Mouse (Mus musculus) CH12.LX (cell line): ENCODE results near the gene Kmo. TPM values are rescaled to one million over a fixed set of nuclear protein-coding genes. Genes with fewer than 3 reads are reported as not detected.

Experiments used
- DNase-seq: peaks from one replicate; pipeline ENCODE4 v3.0.0-alpha.2; 2013; ENCODE audit errors: extremely low read depth
- H3K27ac ChIP-seq: 2 replicates; pipeline ENCODE4 v1.5.1; 2012; ENCODE audit warnings: low read depth, mild to moderate bottlenecking, control low read depth, moderate library complexity; ENCODE audit not compliant: insufficient read depth
- H3K27me3 ChIP-seq: replicated peaks from 2 replicates; pipeline ENCODE3; 2012; ENCODE audit warnings: inconsistent platforms
- H3K36me3 ChIP-seq, 2 experiments: replicated peaks in 1 of 2; 2 replicates each; pipeline versions ENCODE3 to v1.6.1; 2012; ENCODE audit warnings: inconsistent platforms in 1 of 2, low read length in 1 of 2, mild to moderate bottlenecking in 1 of 2, mixed read lengths in 1 of 2, moderate library complexity in 1 of 2; ENCODE audit not compliant: control insufficient read depth in 1 of 2, insufficient read depth in 1 of 2
- H3K4me1 ChIP-seq, 2 experiments: 2 replicates each; pipeline ENCODE4 v1.6.1; 2012; ENCODE audit warnings: inconsistent platforms in 1 of 2, moderate library complexity in 1 of 2; ENCODE audit not compliant: insufficient read depth in 2 of 2, control insufficient read depth in 1 of 2
- H3K4me2 ChIP-seq: 2 replicates; pipeline ENCODE4 v1.6.1; 2012; ENCODE audit warnings: low read depth, mild to moderate bottlenecking, control low read depth; ENCODE audit not compliant: poor library complexity, insufficient read depth, severe bottlenecking
- H3K4me3 ChIP-seq, 3 experiments: fragments of 150-350 bp in 1 of 3; sonication (generic) in 1 of 3; replicated peaks in 1 of 3; 2 replicates each; pipeline versions ENCODE3 to v1.5.1; 2011 to 2012; ENCODE audit warnings: low read depth in 2 of 3, low read length in 2 of 3, mild to moderate bottlenecking in 2 of 3, moderate library complexity in 2 of 3, control low read depth in 1 of 3, improper control_type of control experiment in 1 of 3, inconsistent platforms in 1 of 3, mixed read lengths in 1 of 3; ENCODE audit not compliant: poor library complexity in 1 of 3
- H3K79me2 ChIP-seq: replicated peaks from 2 replicates; pipeline ENCODE4 v1.6.1; 2012; ENCODE audit warnings: mild to moderate bottlenecking, moderate library complexity; ENCODE audit not compliant: control insufficient read depth, poor library complexity, insufficient read depth, severe bottlenecking; ENCODE audit errors: extremely low read depth
- H3K9ac ChIP-seq: 2 replicates; pipeline ENCODE4 v1.6.1; 2012; ENCODE audit warnings: low read depth, mild to moderate bottlenecking, control low read depth, moderate library complexity; ENCODE audit not compliant: insufficient read depth
- H3K9me3 ChIP-seq: replicated peaks from 2 replicates; pipeline ENCODE3; 2012; ENCODE audit warnings: low read length, inconsistent platforms, mixed read lengths
- BHLHE40 ChIP-seq: IDR thresholded peaks from 2 replicates; pipeline ENCODE4 v1.6.1; 2011; ENCODE audit warnings: mild to moderate bottlenecking, low read depth, low read length, improper control_type of control experiment
- CHD2 ChIP-seq: IDR thresholded peaks from 2 replicates; pipeline ENCODE4 v1.6.1; 2011; ENCODE audit warnings: low read length, improper control_type of control experiment
- CTCF ChIP-seq, 2 experiments: IDR thresholded peaks in 1 of 2; conservative IDR thresholded peaks in 1 of 2; 2 replicates each; pipeline ENCODE4 v1.5.1; 2011 to 2012; ENCODE audit warnings: low read depth in 2 of 2, low read length in 2 of 2, improper control_type of control experiment in 1 of 2, inconsistent platforms in 1 of 2, mild to moderate bottlenecking in 1 of 2, moderate library complexity in 1 of 2
- E2F4 ChIP-seq: IDR thresholded peaks from 2 replicates; pipeline ENCODE4 v1.6.1; 2011; ENCODE audit warnings: low read depth, low read length, improper control_type of control experiment; ENCODE audit not compliant: insufficient replicate concordance
- ELF1 ChIP-seq: IDR thresholded peaks from 2 replicates; pipeline ENCODE4 v1.6.1; 2014; ENCODE audit warnings: low read depth, mild to moderate bottlenecking, inconsistent platforms, low read length, improper control_type of control experiment
- ETS1 ChIP-seq: conservative IDR thresholded peaks from 2 replicates; pipeline ENCODE4 v1.6.1; 2012; ENCODE audit warnings: low read depth, mild to moderate bottlenecking, inconsistent platforms, low read length, improper control_type of control experiment, moderate library complexity
- HCFC1 ChIP-seq: IDR thresholded peaks from 2 replicates; pipeline ENCODE4 v1.6.1; 2012; ENCODE audit warnings: low read depth, mild to moderate bottlenecking, inconsistent platforms, low read length, improper control_type of control experiment
- KAT2A ChIP-seq: IDR thresholded peaks from 2 replicates; pipeline ENCODE4 v1.6.1; 2012; ENCODE audit warnings: low read length, improper control_type of control experiment, inconsistent platforms; ENCODE audit not compliant: insufficient replicate concordance
- MAFK ChIP-seq: IDR thresholded peaks from 2 replicates; pipeline ENCODE4 v1.6.1; 2011; ENCODE audit warnings: low read length, improper control_type of control experiment; ENCODE audit not compliant: insufficient replicate concordance
- MAZ ChIP-seq: IDR thresholded peaks from 2 replicates; pipeline ENCODE4 v1.6.1; 2012; ENCODE audit warnings: low read depth, mild to moderate bottlenecking, inconsistent platforms, low read length, improper control_type of control experiment, moderate library complexity
- MXI1 ChIP-seq: IDR thresholded peaks from 2 replicates; pipeline ENCODE4 v1.6.1; 2011; ENCODE audit warnings: mild to moderate bottlenecking, low read depth, low read length, improper control_type of control experiment
- NELFE ChIP-seq: IDR thresholded peaks from 2 replicates; pipeline ENCODE4 v1.6.1; 2011; ENCODE audit warnings: low read depth, low read length, improper control_type of control experiment
- RAD21 ChIP-seq: IDR thresholded peaks from 2 replicates; pipeline ENCODE4 v1.6.1; 2011; ENCODE audit warnings: low read depth, mild to moderate bottlenecking, low read length, improper control_type of control experiment, moderate library complexity
- SIN3A ChIP-seq: IDR thresholded peaks from 2 replicates; pipeline ENCODE4 v1.6.1; 2012; ENCODE audit warnings: low read length, improper control_type of control experiment, inconsistent platforms
- TBP ChIP-seq: conservative IDR thresholded peaks from 2 replicates; pipeline ENCODE4 v1.6.1; 2011; ENCODE audit warnings: low read depth, low read length, improper control_type of control experiment
- TCF12 ChIP-seq: IDR thresholded peaks from 2 replicates; pipeline ENCODE4 v1.6.1; 2014; ENCODE audit warnings: low read depth, mild to moderate bottlenecking, inconsistent platforms, low read length, improper control_type of control experiment
- USF2 ChIP-seq: conservative IDR thresholded peaks from 2 replicates; pipeline ENCODE4 v1.6.1; 2011; ENCODE audit warnings: low read depth, low read length, improper control_type of control experiment
- ZMIZ1 ChIP-seq: IDR thresholded peaks from 2 replicates; pipeline ENCODE4 v1.6.1; 2012; ENCODE audit warnings: low read depth, mild to moderate bottlenecking, inconsistent platforms, low read length, improper control_type of control experiment
- dilution Hi-C: fragments of 300-500 bp; cut with MboI; formaldehyde crosslinking; loops from 2 replicates; pipeline ENCODE4 v1.14.3; 2020; ENCODE audit warnings: low sequenced_read_pairs; ENCODE audit not compliant: extremely low pct_unique_long_range_greater_than_20kb, extremely low pct_ligation_motif_present
- in situ Hi-C: fragments of 300-500 bp; cut with MboI; formaldehyde crosslinking; loops from 3 replicates; pipeline ENCODE4 v1.14.3; 2019; ENCODE audit warnings: low sequenced_read_pairs, low pct_ligation_motif_present, low pct_unique_long_range_greater_than_20kb, mixed read lengths
- polyA plus RNA-seq: library from polyadenylated mRNA; unstranded; fragments of >175 nt; gene quantifications from 2 replicates; pipeline ENCODE4 v1.2.1, GENCODE M21; 2012; ENCODE audit warnings: low read depth; ENCODE audit not compliant: insufficient read length
- total RNA-seq, 2 experiments: library from RNA; depleted of rRNA; stranded (reverse); fragments of 300-350 nt in 1 of 2; fragments of >200 nt in 1 of 2; gene quantifications; 2 replicates each; pipeline ENCODE4 v1.2.3; 2012 to 2014

Gene Kmo
- total and polyA plus RNA-seq, 3 experiments = 9.7 to 49.2 (median 42.5) TPM

DNA sequence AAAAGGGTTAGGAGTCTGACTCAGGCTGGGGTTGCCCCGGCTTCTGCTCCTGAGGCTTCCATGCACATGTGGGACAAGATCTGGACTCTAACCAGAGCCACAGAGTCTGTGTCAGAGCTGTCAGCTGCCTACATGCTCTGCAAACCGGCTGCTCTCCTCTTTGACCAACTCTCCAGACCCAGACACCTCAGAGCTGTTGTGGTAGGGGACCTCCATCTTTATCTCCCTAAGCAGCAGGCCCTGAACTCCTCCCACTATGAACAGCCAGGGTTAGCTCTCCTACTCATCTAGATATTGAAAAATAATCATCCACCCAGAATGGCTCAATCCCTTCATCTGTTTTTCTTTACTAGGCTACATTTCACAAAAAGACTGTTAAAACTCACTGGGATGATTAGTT is 34.9 kb upstream of the Kmo start:
- dilution Hi-C loops (no loop called here), in situ Hi-C loops (no loop called here)
- DNase-seq = no peak
- no peaks in the 10 kb centered on the region for H3K9me3 ChIP-seq
- no peak overlapping the region for H3K4me3 ChIP-seq
- no peak overlapping the region for H3K4me2 ChIP-seq
- no peaks in the 10 kb centered on the region for H3K79me2 ChIP-seq
- H3K27ac ChIP-seq = no peak overlapping the region
- H3K4me1 ChIP-seq = no peaks in the 10 kb centered on the region
- peaks cover 0 to 2% of the 10 kb centered on the region in 2 experiments for H3K36me3 ChIP-seq
- H3K9ac ChIP-seq = no peak overlapping the region
- TF ChIP-seq SIN3A = no peak
- no peak for TF ChIP-seq MAZ
- TF ChIP-seq MXI1 = no peak
- TF ChIP-seq TBP = no peak
- TF ChIP-seq CTCF (conservative IDR thresholded peaks at IDR 0.05 in 1 of 2, IDR thresholded peaks at IDR 0.05 in 1 of 2; ENCODE audit: low read depth in 2 of 2, low read length in 2 of 2) = no peak
- TF ChIP-seq ZMIZ1 = no peak
- TF ChIP-seq KAT2A = no peak
- no peak for TF ChIP-seq NELFE
- TF ChIP-seq E2F4 = no peak
- H3K27me3 ChIP-seq = no peaks in the 10 kb centered on the region

DNA sequence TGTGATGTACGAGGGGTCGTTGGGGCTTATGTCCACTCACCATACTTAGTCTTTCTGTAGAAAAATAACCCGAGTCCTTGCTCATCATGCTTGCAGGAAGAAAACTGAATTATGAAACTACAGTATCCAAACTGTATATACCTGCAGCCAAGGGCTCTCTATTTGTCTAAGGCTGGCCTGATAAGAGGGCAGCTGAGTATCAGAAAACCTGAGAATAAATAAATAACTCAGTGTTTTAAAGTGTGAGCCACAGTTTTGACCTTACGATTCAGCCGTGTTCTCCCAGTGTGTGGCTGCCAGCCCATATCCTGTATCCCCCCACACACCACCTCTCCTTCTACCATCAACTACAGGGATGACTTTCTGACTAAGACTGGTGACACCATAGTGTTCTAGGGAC is 33.5 kb upstream of the Kmo start:
- Histone ChIP-seq H3K4me2 (no peak overlapping the region), H3K79me2 (no peaks in the 10 kb centered on the region), H3K4me1 (no peaks in the 10 kb centered on the region), H3K27ac (no peak overlapping the region), H3K36me3 (peaks cover 0 to 2% of the 10 kb centered on the region in 2 experiments), H3K9ac (no peak overlapping the region), H3K27me3 (no peaks in the 10 kb centered on the region), H3K4me3 (no peak overlapping the region), H3K9me3 (no peaks in the 10 kb centered on the region)
- in situ Hi-C loops (no loop called here), dilution Hi-C loops (no loop called here)
- TF ChIP-seq HCFC1 (no peak), TCF12 (no peak), ELF1 (no peak), RAD21 (no peak), E2F4 (no peak), USF2 (no peak), MXI1 (no peak), BHLHE40 (no peak), CHD2 (no peak), MAFK (no peak), ETS1 (no peak), TBP (no peak)
- DNase-seq = no peak
